Mouse (Mus musculus) left cerebral cortex, adult 11 months (tissue): ENCODE measurements around the gene Hddc3.

Experiments used
- DNase-seq: peaks from one replicate; pipeline ENCODE4 v3.0.0; 2022; ENCODE audit warnings: low spot score

Hddc3 gene

GRCm38 (mm10) chr7:80334848-80335247 is 8.1 kb upstream of the Hddc3 start:
- no peak for DNase-seq

GRCm38 (mm10) chr7:80336932-80337331 is 6.0 kb upstream of the Hddc3 start:
- DNase-seq, result no peak

DNA sequence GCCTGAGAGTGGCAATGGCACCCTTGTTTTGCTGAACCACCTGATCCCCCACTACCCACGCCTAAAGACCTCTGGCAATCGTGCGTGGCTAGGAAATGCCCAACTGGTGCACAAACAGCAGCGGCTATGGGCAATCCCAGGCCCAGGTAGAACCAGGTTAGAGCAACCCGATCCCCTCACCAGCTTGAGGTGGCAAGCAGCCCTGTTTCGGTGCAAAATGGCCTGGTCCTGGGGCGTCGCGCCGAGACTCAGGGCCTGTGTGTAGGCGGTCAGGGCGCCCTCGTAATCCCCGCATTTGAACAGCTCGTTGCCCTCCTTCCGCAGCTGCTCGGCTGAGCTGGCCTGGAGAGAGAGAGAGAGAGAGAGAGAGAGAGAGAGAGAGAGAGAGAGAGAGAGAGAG is 3.5 kb upstream of the Hddc3 start:
- no peak for DNase-seq

- peak; percentile 96 for DNase-seq
These were observed 2.9 kb upstream of the Hddc3 start for GRCm38 (mm10) chr7:80339793-80340628.

DNA sequence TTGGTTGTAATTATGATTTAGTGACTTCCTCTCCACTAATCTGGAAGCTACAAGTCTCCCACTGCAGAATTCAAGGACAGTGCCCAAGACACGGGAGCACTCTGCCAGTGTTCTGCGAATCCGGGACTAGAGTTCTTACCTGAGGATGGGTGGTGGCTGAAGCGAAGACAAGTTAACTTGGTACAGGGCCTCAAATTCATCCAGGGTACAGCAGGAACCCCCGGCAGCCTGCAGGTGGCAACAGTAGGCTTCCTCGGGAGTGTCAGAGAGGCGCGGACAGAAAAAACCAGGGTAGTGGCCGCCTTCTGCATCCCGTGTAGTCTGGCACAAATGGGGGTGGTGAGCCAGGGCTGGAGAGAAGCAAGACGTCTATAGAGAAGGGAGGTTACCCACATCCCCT is 2.1 kb upstream of the Hddc3 start, which contains the start of gene Unc45a:
TSS of gene Unc45a (minus strand) at position 213 of the 400 bp plus-strand sequence.
- DNase-seq, result no peak

DNA sequence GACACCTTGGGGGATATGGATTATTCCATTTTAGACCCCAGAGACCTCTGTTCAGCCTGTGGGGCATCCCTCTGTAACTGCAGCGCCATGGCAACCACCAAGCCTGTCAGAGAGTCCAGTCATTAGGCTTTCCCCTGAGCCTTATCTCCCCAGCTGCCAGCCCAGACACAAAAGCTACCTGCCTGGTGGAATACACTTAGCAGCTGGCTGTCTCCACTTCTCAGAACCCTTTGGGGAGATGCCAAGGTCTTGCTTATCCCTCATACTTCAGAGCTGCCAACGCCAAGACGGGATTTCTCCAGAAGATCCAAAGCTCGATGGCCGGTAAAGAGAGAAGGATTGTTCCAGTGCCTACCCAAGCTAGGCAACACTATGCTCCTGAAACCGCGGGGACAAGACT is 1.1 kb upstream of the Hddc3 start:
- no peak for DNase-seq

GRCm38 (mm10) chr7:80343270-80344018 is 540 bp downstream of the Hddc3 start:
- no peak for DNase-seq

DNA sequence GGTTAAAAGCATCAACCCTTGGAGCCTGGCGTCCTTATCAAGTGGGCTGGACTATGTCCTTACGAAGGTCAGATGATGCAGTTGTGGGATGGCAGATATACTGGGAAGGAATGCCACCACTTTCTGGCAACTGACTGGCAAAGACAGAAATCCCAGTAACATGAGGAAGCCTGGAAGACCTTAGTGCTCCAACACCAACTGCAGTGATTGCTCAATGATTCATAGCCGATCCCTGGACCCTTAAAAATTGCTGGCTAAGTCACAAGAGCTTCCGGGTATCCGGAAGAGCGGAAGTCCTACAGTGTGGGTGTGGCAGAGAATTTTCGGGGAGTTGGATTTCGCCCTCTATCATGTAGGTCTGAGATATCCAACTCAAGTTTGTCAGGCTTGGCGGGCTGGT is 3.3 kb downstream of the Hddc3 start:
- DNase-seq, result no peak

DNA sequence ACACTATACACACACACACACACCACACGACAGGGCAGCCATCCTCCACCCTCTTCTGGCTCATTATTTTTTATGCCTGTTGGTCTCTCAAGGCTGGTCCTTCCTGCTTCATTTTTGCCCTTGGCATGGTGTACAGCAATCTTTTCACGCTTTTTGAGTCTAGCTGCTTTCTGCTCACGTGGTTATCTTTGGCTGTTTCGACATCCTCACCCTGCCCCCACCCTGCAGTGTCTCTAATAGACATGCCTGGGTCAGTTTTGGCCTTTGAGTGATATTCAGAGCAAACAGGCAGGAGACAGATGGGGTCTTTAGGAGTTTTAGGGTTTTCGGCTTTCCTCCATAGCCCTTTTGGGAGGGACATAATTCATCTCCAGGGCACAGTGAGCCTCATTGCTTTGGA is 3.9 kb downstream of the Hddc3 start:
- DNase-seq, result no peak

DNA sequence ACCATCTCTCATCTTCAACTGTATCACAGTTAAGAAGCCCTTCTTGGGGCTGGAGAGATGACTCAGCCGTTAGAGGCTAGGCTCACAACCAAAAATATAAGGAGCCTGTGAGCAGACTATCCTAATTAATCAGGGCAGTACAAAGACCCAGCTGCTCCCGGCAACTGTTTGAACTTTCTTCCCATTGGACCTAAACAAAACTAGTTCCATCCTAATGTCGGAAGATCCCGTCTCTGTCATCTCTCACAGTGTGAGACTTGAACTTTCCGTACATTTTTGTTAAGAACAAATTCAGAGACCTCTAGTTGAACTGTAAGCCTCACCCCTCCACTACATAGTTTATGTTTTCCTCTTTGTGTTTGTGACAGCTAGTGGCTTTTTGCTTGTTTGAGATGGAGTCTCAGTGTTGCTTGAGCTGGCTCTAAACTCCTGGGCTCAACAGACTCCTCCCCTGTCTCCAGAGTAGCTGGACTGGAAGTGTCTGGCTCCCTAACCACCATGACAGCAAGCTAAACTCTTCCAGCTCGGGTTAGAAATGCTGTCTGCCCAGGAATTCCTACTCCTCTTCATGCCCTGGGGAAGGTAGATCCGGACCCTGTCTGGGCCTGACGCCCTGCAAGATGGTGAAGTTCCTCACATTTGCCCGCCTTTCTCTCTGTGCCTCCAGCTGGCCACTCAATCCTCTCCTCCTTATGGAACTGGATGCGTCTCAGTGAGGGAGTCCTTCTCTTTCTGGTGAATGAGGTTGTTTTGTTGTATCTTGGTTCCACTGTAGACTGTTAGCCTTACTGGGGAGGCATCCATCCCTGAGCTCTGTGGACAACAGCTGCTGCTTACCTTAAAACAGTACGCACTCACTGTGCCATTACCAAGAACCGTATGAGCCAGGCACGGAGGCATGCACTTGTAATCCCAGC is 5.0 kb downstream of the Hddc3 start:
- no peak for DNase-seq

GRCm38 (mm10) chr7:80350808-80351207 is 7.9 kb downstream of the Hddc3 start:
- no peak for DNase-seq

GRCm38 (mm10) chr7:80352920-80353319 is 10.0 kb downstream of the Hddc3 start:
- DNase-seq, result no peak

GRCm38 (mm10) chr7:80356351-80356750 is 13.4 kb downstream of the Hddc3 start:
- DNase-seq, result no peak

GRCm38 (mm10) chr7:80357156-80357555 is 14.3 kb downstream of the Hddc3 start:
- no peak for DNase-seq

- no peak for DNase-seq
These were observed 15.1 kb downstream of the Hddc3 start for GRCm38 (mm10) chr7:80358039-80358438.

DNA sequence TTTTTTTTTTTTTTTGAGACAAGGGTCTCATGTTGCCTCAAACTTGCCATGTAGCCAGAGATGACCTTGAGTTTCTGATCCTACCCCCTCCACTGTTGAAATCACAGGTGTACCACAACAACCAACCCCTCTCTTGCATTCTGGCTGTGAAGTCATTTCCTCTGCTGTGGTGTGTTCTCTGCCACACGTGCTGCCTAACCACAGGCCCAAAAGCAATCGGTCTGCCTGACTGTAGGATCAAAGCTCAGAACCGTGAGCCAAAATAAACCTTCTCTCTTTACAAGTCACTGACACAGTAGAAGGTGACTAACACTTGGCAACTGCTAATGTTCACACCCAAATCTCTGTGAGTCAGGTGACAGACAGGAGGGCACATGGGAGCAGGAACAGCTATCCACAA is 17.5 kb downstream of the Hddc3 start:
- no peak for DNase-seq

GRCm38 (mm10) chr7:80365759-80366158 is 22.9 kb downstream of the Hddc3 start:
- DNase-seq, result no peak

DNA sequence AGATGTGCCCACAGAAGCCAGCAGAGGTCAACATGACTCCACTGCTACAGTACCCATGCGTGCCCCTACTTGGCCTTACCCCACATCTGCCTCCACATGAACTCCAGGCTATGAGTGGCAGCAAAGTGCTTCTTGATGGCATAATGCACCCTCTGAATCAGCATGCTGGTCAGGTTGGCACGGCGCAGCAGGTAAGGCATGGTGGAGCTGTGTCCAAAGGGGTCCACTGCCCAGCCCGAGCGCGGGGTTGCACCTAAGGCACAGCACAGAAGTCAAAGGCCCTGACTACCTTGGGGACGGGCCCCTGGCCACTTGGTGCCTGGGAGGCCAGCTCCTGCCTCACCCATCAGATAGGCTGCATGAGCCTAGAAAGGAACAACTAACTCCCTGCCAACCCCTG is 24.3 kb downstream of the Hddc3 start:
- DNase-seq, result no peak

DNA sequence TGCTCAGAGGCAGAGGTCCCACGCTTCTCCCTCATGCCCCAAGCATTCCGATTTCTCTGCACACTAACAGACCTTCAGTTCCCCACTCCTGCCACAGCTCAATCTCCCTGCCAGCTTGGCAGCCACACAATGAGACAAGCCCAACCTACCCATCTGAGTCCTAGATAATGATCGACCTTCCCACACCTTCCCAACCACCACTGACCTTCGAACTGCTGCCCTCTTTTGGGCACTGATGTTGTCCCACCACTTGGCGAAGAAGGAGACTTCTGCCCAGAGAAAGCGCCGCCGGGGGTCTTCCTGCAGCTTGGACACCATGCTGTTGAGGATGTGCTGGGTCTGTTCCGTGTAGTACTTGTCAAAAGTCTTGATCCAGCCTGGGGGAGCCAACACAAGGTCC is 25.1 kb downstream of the Hddc3 start:
- no peak for DNase-seq

DNA sequence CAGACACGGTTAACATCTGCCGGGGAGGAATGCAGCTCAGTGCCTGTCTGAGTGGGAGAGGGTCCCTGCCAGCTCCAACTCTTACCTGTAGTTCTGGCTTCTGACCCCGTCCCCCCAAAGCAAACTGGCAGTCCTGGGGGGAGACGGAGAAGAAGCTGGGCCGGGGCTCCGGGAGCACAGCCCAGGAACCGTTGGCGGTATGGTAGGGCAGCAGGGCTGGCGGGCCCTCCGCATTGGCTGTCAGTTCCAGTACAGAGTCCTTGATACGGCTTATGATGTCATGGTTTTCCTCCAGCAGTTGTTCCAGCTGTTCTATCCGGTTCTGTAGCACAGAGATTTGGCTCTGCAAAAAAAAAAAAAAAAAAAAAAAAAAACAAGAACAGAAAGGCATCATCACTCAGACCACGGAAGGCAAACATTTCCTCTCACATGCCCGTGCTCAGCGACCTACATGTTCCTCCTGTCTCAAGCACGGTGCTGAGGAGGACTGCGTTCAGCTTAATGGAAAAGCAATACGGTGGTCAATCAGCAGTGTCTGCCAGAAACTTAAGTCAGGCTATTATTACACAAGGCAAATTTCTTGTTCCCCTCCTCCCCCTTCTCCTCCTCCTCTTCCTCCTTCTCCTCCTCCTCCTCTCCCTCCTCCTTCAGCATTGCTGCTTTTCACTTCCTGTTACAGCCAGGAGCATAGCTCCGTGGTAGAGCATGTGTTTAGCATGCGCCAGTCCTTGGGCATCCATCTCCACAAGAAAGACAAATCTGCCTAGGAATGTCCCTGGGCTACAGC is 25.9 kb downstream of the Hddc3 start:
- DNase-seq, result no peak

- DNase-seq, result no peak
These were observed 26.6 kb downstream of the Hddc3 start for GRCm38 (mm10) chr7:80369461-80369860.
